Mouse (Mus musculus) testis, adult 2 months (tissue): ENCODE results near the gene Paip2b. TPM values are rescaled to one million over a fixed set of nuclear protein-coding genes. Genes with fewer than 3 reads are reported as not detected.
"Not testable (repeated sequence)": the region's sequence is repeated elsewhere in the genome, so short reads cannot be mapped to it uniquely, and the experiment has no call there.

Source experiments
- H3K27ac ChIP-seq: fragments of 200-500 bp; 2 replicates; pipeline ENCODE4 v1.5.1; 2012; ENCODE audit warnings: low read depth, low read length; ENCODE audit not compliant: control insufficient read depth, insufficient read depth
- H3K27me3 ChIP-seq: fragments of 200-500 bp; 2 replicates; pipeline ENCODE4 v1.6.1; 2012; ENCODE audit warnings: mild to moderate bottlenecking, low read length, moderate library complexity; ENCODE audit not compliant: control insufficient read depth, insufficient read depth
- H3K36me3 ChIP-seq: fragments of 200-500 bp; 2 replicates; pipeline ENCODE4 v1.6.1; 2012; ENCODE audit warnings: mild to moderate bottlenecking, low read length; ENCODE audit not compliant: control insufficient read depth, insufficient read depth
- H3K4me1 ChIP-seq: fragments of 200-500 bp; 2 replicates; pipeline ENCODE4 v1.6.1; 2012; ENCODE audit warnings: low read length; ENCODE audit not compliant: control insufficient read depth, insufficient read depth
- H3K4me3 ChIP-seq: fragments of 200-500 bp; 2 replicates; pipeline ENCODE4 v1.5.1; 2012; ENCODE audit warnings: low read depth, mild to moderate bottlenecking, low read length, moderate library complexity, mixed read lengths; ENCODE audit not compliant: control insufficient read depth
- CTCF ChIP-seq: fragments of 200-500 bp; IDR thresholded peaks from 2 replicates; pipeline ENCODE4 v1.5.1; 2012; ENCODE audit warnings: low read depth, mild to moderate bottlenecking, inconsistent platforms, low read length, moderate library complexity; ENCODE audit not compliant: control insufficient read depth, insufficient read depth, insufficient replicate concordance
- POLR2A ChIP-seq: fragments of 200-500 bp; IDR thresholded peaks from 2 replicates; pipeline ENCODE4 v1.6.1; 2012; ENCODE audit warnings: low read depth, mild to moderate bottlenecking, inconsistent platforms, low read length, moderate library complexity; ENCODE audit not compliant: control insufficient read depth
- polyA plus RNA-seq: library from polyadenylated mRNA; depleted of rRNA; stranded (reverse); fragments of >200 nt; gene quantifications from 2 replicates; pipeline ENCODE4 v1.2.3, GENCODE M21; 2012

Gene Paip2b
- polyA plus RNA-seq, 1 experiment, result 54.4 TPM

DNA sequence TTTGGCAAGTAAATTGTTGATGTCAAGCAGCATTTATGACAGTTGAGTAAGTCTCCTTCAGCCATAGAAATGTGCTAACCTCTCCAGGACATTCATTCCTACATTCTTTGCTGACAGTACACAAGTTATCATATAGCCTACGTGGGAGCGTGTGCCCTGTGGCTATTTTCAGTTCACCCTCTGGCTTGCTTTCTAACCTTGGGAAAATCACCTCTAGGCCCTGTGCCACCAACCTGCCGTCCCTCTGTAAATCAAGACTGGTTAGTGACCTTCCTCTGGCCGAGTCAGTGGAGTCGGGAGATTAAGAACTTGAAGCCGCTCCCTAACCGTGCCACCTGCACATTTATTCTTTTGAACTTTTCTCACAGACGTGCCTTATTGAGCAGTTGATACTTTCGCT is 28.5 kb upstream of the Paip2b start:
- Histone ChIP-seq H3K4me1 (no peaks in the 10 kb centered on the region), H3K36me3 (no peaks in the 10 kb centered on the region), H3K27ac (no peak overlapping the region), H3K4me3 (no peak overlapping the region), H3K27me3 (no peaks in the 10 kb centered on the region)
- TF ChIP-seq CTCF (no peak), POLR2A (no peak)

DNA sequence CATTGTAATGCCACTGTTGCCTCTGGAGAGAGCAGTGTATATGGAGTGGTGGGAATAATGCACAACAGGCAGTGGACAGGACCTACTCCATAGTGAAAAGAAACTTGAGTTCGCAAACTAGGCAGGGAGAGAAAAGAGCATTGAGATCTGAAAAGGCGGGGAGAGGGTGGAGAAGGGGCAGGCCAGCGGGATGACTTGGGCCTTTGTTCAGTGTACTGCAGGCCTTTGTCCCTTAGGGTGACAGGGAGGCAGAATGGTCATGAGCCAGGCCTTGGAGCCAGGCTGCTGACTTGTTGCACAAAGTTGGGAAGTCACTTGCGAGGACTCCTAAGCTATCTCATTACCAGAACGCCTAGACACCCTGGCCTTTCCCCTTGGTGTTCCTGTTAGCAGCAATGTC is 25.9 kb upstream of the Paip2b start:
- Histone ChIP-seq H3K27ac (no peak overlapping the region), H3K27me3 (no peaks in the 10 kb centered on the region), H3K4me1 (no peaks in the 10 kb centered on the region), H3K36me3 (no peaks in the 10 kb centered on the region), H3K4me3 (no peak overlapping the region)
- no peak for TF ChIP-seq CTCF
- no peak for TF ChIP-seq POLR2A

DNA sequence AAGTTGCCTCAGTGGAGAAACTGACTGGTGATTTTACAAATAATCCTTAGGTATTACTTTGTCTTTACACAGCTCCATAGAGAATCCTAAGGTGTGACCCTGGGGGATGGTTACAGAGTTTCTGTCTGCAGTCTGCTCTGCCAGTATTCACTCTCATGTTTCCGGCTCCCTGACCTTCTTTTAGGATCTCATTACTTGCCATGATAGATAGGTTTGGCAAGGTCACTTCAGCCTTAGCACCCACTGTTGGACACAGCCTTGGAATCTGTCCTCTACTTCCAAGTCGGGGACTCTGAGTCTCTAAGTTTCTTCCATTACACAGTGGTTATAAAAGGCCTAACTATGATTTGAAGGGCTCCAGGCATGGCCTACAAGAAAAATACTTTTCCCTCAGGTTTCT is 17.9 kb upstream of the Paip2b start:
- H3K36me3 ChIP-seq, result no peaks in the 10 kb centered on the region
- H3K27me3 ChIP-seq, result no peaks in the 10 kb centered on the region
- no peak overlapping the region for H3K4me3 ChIP-seq
- TF ChIP-seq POLR2A (no peak), CTCF (no peak)
- no peak overlapping the region for H3K27ac ChIP-seq
- H3K4me1 ChIP-seq, result no peaks in the 10 kb centered on the region

DNA sequence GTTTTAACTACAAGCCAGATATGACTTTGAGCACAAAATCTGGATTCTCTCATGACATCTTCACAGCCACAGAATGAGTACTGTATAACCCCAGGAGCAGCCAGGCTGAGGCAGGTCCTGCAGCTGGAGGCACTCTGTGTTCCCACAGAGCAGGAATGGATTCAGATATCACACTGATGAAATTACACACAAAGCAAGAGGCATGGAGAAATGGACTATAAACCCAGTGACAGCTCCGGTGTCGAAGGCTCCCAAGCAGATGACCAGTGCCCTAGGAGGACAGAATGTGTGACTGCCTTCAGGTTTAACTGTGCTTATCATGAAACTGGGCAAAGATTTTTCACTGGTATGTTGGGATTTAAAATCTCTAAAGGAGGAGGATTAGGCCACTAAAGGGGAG is 14.6 kb upstream of the Paip2b start:
- no peak overlapping the region for H3K4me3 ChIP-seq
- TF ChIP-seq POLR2A (no peak), CTCF (no peak)
- no peaks in the 10 kb centered on the region for H3K27me3 ChIP-seq
- no peaks in the 10 kb centered on the region for H3K36me3 ChIP-seq
- no peaks in the 10 kb centered on the region; the same call in 1 of the 2 replicates for H3K4me1 ChIP-seq
- H3K27ac ChIP-seq, result no peak overlapping the region

DNA sequence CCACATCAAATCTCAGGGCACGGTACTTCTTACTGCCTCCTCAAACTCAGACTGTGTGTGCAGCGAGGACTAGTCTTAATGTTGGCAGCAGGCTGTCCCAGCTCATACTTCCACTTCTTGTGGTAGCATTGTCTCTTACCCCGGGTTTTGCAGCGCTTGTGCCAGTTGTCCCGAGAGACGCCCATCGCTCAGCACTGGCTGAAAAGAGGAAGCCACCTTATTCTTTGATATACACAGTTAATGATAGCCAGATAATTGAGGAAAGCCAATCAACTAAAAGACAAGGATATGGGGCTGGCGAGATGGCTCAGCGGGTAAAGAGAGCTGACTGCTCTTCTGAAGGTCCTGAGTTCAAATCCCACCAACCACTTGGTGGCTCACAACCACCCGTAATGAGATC is 13.4 kb upstream of the Paip2b start:
- Histone ChIP-seq H3K4me1 (no peaks in the 10 kb centered on the region; the same call in 1 of the 2 replicates), H3K27ac (no peak overlapping the region), H3K27me3 (no peaks in the 10 kb centered on the region), H3K36me3 (no peaks in the 10 kb centered on the region), H3K4me3 (no peak overlapping the region)
- no peak for TF ChIP-seq CTCF
- no peak for TF ChIP-seq POLR2A

DNA sequence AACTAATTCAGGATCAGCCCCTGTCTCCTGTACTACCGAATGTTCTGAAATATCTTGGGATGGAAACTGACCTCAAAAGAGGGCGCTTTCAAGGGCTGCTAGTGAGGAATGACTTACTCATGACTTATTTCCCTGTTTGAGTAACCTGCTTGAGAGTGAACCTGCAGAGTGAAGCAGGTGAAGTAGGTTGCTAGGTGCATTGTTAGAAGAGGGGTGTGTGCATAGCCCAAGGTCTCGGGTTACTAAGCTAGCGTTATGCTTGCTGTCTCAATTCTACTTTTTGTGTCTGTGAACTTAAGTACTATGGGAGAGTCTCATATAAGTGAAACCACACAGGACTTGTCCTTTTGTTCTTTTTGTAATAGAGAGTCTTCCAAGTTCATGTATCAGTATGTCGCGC is 8.5 kb upstream of the Paip2b start:
- Histone ChIP-seq H3K4me1 (no peaks in the 10 kb centered on the region; the same call in 1 of the 2 replicates), H3K27ac (no peak overlapping the region), H3K27me3 (no peaks in the 10 kb centered on the region), H3K36me3 (no peaks in the 10 kb centered on the region), H3K4me3 (no peak overlapping the region)
- TF ChIP-seq POLR2A (no peak), CTCF (no peak)

DNA sequence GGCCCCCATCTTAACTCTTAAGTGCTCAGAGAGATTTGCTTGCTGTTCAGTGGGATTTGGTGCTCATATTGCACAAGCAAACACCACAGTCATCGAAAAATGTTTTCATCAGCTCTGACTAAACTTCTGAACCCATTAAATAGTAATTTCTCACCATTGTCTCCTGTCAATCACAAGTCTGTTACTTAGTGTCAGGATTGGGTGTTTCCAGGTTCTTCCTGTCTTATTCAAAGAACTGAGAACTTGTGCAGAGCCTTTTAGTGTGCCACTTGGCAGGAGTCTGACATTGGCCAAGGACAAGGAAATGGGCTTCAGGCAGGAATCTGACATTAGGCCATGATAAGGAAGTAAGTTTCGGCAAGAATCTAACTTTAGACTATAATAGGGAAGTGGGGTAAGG is 6.5 kb upstream of the Paip2b start:
- no peaks in the 10 kb centered on the region for H3K36me3 ChIP-seq
- no peak overlapping the region for H3K27ac ChIP-seq
- no peak overlapping the region for H3K4me3 ChIP-seq
- no peaks in the 10 kb centered on the region; the same call in 1 of the 2 replicates for H3K4me1 ChIP-seq
- no peak for TF ChIP-seq CTCF
- no peak for TF ChIP-seq POLR2A
- no peaks in the 10 kb centered on the region for H3K27me3 ChIP-seq

DNA sequence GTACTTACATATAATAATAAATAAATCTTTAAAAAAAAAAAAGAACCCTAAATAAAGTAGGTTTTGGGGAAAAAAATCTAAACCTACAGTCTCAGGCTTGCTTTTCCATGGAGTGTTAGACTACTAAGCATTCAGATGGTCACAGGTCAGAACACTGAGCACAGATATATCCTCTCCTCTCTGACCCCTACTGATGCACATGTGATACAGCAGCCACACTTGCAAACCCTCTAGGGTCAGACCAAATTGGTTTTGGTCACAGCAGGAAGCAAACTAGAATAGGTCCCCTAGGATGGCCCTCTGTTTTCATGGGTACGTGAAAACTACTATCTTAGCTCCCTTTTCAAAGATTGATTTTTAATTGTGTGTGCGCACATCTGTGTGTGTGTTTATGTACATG is 5.3 kb upstream of the Paip2b start:
- Histone ChIP-seq H3K4me1 (peaks cover 6% of the 10 kb centered on the region), H3K27me3 (no peaks in the 10 kb centered on the region), H3K27ac (no peak overlapping the region), H3K4me3 (no peak overlapping the region), H3K36me3 (no peaks in the 10 kb centered on the region)
- TF ChIP-seq CTCF (no peak), POLR2A (no peak)

DNA sequence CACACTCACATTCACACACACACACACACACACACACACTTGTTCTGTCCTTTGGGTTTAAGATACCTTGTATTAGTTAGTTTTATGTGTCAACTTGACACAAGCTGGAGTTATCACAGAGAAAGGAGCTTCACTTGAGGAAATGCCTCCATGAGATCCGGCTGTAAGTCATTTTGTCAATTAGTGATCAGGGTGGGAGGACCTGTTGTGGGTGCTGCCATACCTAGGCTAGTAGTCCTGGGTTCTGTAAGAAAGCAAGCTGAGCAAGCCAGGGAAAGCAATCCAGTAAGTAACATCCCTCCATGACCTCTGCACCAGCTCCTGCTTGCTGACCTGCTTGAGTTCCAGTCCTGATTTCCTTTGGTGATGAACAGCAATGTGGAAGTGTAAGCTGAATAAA is 852 bp upstream of the Paip2b start:
- Histone ChIP-seq H3K4me3 (peak overlapping the region; percentile 85; the same call in 1 of the 2 replicates), H3K27ac (peak overlapping the region; percentile 76)
- not testable (repeated sequence) for H3K4me1 ChIP-seq, H3K36me3 ChIP-seq, H3K27me3 ChIP-seq
